Mouse (Mus musculus) liver, embryonic 13.5 days (tissue): ENCODE results near the gene Polrmt. TPM values are rescaled to one million over a fixed set of nuclear protein-coding genes. Genes with fewer than 3 reads are reported as not detected.
"Not testable (repeated sequence)": the region's sequence is repeated elsewhere in the genome, so short reads cannot be mapped to it uniquely, and the experiment has no call there.

Experiments used
- ATAC-seq: fragments of 200-750 bp; cut with Nextera tagmentation; 2 replicates; pipeline ENCODE4 v1.8.0; 2017; ENCODE audit warnings: low read depth, mild to moderate bottlenecking, moderate number of reproducible peaks, moderate library complexity
- DNase-seq: peaks from one replicate; pipeline ENCODE4 v3.0.0; 2022
- H3K27ac ChIP-seq: fragments of 300-500 bp; sonication (generic); 2 replicates; pipeline ENCODE4 v1.5.1; 2015; ENCODE audit warnings: moderate library complexity, mild to moderate bottlenecking, inconsistent platforms
- H3K27me3 ChIP-seq: fragments of 300-500 bp; sonication (generic); 2 replicates; pipeline ENCODE4 v1.6.1; 2015; ENCODE audit warnings: mild to moderate bottlenecking, inconsistent platforms
- H3K36me3 ChIP-seq: fragments of 300-500 bp; sonication (generic); 2 replicates; pipeline ENCODE4 v1.6.1; 2015; ENCODE audit warnings: mild to moderate bottlenecking, inconsistent platforms
- H3K4me1 ChIP-seq: fragments of 300-500 bp; sonication (generic); replicated peaks from 2 replicates; pipeline ENCODE4 v1.6.1; 2015; ENCODE audit warnings: inconsistent platforms
- H3K4me2 ChIP-seq: fragments of 300-500 bp; sonication (generic); 2 replicates; pipeline ENCODE4 v1.6.1; 2015; ENCODE audit warnings: inconsistent platforms, mild to moderate bottlenecking, moderate library complexity
- H3K4me3 ChIP-seq: fragments of 300-500 bp; sonication (generic); replicated peaks from 2 replicates; pipeline ENCODE4 v1.5.1; 2015; ENCODE audit warnings: mild to moderate bottlenecking, inconsistent platforms
- H3K9ac ChIP-seq: fragments of 300-500 bp; sonication (generic); 2 replicates; pipeline ENCODE4 v1.6.1; 2015; ENCODE audit warnings: mild to moderate bottlenecking, inconsistent platforms
- H3K9me3 ChIP-seq: fragments of 300-500 bp; sonication (generic); replicated peaks from 2 replicates; pipeline ENCODE4 v1.6.1; 2016; ENCODE audit warnings: inconsistent platforms
- WGBS: fragments of 180-500 bp; shearing (Covaris S2); methylation state at CpG from one replicate; pipeline ENCODE4 v1.1.7; 2015; ENCODE audit not compliant: insufficient replicate concordance; 5-methylcytosine and 5-hydroxymethylcytosine counted together
- polyA plus RNA-seq: library from polyadenylated mRNA; unstranded; fragments of >200 nt; fragmentation: Nextera tagmentation; extraction: Ambion mirVana; gene quantifications from 2 replicates; pipeline ENCODE4 v1.2.1, GENCODE M21; 2015

The Polrmt gene
- polyA plus RNA-seq, 1 experiment from 2014 or later: 20.8 TPM

DNA sequence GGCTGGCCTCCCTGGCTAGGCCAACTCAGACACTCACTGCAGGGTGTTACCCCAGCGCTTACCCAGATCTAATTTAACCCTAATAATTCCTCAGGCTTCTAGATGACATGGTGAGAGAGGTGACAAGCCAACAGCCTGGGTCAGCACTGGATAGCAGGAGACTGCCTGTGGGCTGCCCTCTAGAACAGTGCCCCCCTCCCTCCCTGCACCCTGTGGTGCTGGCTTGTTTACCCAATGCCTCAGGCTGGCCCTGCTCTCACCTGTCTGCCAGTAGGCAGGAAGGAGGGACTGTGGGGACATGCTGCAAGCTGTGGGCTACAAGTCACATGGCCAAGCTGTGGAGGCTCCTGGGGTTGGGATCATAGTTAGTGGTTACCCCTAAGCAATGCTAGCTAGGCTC, 39.2 kb downstream of the Polrmt start:
- no peak for DNase-seq
- Histone ChIP-seq H3K36me3 (peaks cover 62% of the 10 kb centered on the region), H3K4me1 (peaks cover 79% of the 10 kb centered on the region), H3K4me2 (peak overlapping the region; percentile 99), H3K27me3 (no peaks in the 10 kb centered on the region), H3K9ac (peak overlapping the region; percentile 98), H3K9me3 (no peaks in the 10 kb centered on the region), H3K4me3 (peak overlapping the region; percentile 78), H3K27ac (peak overlapping the region; percentile 98)
- no peak for ATAC-seq
- 67% methylated on average over 1 of the region's 1 CpGs for WGBS

DNA sequence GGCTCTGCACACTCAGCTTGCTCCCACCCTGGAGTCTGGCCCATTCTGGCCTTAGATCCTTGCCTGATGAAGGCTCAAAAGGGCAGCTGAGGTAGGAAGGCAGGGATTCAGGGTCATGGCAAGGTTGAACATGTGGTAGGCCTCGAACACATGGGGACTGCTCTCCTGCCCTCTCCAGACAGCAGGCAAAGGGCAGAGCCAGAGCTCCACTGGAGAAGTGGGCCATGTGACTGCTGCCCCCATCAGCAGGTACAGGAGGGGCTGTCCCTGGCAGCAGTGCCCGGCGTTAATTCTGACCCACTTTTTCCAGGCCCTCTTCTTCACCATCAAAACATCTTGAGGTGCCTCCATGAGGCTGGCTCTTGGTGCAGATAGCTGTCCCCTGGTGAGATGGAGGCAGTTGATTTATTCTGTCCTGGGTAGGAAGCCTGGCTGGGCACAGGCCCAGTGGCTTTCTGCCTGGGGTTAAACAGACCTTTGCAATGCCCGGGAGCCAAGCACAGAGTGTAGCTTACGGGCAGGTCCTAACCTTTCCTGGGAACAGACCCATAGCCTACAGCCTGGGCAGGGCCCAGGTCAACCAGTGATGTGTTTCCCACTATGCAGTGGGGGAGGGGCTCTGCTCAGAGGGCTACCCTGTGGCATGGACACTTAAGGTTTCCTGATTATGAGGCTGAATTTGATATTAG, 39.8 kb downstream of the Polrmt start:
- Histone ChIP-seq H3K27ac (peak overlapping the region; percentile 98), H3K36me3 (peaks cover 56% of the 10 kb centered on the region), H3K9ac (peak overlapping the region; percentile 98), H3K4me2 (peak overlapping the region; percentile 99), H3K27me3 (no peaks in the 10 kb centered on the region), H3K4me1 (peaks cover 78% of the 10 kb centered on the region), H3K4me3 (peak overlapping the region; percentile 78), H3K9me3 (no peaks in the 10 kb centered on the region)
- DNase-seq (no peak), ATAC-seq (no peak)
- 50% methylated on average over 5 of the region's 5 CpGs for WGBS

DNA sequence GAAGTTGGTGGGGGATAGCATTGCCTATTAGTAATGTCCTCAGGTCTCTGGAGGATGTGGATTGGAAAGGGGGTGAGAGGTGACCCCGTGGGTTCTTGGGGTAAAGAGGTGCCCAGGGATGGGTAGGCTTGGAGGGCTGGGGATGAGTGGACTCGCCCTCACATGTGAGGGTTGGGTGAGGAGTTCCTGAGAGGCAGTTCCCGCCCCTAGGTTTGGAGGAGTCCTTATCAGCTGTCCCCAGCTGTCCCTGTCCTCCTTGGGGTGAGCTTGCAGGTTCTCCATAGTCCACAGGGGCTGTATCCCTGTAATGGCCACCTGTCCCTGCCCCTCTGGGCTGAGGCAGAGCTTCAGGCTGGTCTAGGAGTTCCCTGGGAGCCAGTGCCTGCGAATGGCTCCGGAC, 40.4 kb downstream of the Polrmt start:
- WGBS: 21% methylated on average over 5 of the region's 5 CpGs
- H3K9me3 ChIP-seq: no peaks in the 10 kb centered on the region
- peak overlapping the region; percentile 99 for H3K4me2 ChIP-seq
- peak; percentile 86 for ATAC-seq
- H3K9ac ChIP-seq: peak overlapping the region; percentile 98
- peaks cover 50% of the 10 kb centered on the region for H3K36me3 ChIP-seq
- H3K27ac ChIP-seq: peak overlapping the region; percentile 98
- peak; percentile 89 for DNase-seq
- no peaks in the 10 kb centered on the region for H3K27me3 ChIP-seq
- H3K4me1 ChIP-seq: peaks cover 77% of the 10 kb centered on the region
- H3K4me3 ChIP-seq: peak overlapping the region; percentile 78

DNA sequence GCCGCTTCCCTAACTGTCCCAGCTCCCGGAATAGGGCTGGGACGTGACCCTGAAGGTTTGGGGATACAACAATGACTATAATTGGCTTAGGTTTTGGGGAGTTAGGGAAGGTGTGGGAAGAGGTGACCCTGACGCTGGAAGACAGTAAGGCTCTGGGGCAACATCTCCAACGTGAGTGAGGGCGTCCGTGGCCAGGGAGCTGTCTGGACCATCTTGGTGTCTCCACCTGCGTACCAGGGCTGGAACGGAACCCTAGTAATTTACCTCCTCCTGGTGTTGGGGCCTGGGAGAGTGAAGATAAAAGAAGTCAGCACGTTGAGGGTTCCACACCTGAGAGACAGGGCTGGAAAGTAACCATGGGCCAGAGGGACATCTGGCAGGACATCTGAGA, 41.4 kb downstream of the Polrmt start:
- no peak for ATAC-seq
- Histone ChIP-seq H3K27ac (peak overlapping the region; percentile 98), H3K27me3 (no peaks in the 10 kb centered on the region), H3K9ac (peak overlapping the region; percentile 98), H3K36me3 (peaks cover 40% of the 10 kb centered on the region), H3K4me1 (peaks cover 71% of the 10 kb centered on the region), H3K4me3 (peak overlapping the region; percentile 78), H3K9me3 (no peaks in the 10 kb centered on the region), H3K4me2 (peak overlapping the region; percentile 99)
- WGBS: under 1% methylated on average over 10 of the region's 10 CpGs
- DNase-seq: no peak

DNA sequence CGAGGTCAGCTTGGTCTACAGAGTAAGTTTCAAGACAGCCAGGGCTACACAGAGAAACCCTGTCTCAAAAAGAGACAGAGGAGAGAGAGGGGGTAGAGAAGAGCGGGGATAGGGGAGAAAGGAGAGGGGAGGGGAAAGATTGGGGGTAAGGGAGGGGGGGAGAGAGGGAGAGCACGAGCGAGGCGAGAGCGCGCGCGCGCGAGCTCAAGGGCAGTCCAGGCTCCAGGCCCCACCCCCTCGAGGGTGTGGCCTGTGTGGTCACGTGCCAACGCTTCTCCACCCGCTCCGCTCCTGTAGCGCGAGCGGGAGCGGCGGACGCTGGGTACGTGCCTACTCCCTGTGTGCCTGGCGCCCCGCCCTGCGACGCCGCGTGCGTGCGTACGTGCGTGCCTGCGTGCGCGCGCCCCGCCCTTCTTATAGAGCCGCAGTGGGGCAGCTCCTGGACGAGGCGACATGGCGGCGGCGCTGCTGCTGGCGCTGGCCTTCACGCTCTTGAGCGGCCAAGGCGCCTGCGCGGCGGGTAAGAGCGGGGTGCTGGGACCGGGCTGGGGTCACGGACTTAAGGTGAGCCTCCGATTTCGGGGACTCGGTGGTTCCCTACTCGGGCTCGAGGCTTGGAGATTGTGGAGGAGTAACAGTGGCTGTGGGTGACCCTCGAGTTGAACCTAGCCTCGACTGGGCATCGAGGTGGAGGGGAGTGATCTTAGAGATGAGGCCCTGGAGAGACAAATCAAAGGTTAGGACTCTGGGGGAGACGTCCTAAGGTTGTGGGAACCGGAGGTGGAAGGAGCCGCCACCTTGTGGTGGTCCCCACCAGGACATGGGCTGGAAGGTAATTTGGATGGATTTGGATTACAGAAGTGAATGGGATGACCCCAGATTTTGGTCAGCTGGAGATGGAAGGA, 42.1 kb downstream of the Polrmt start, which contains the start of gene Bsg:
TSS of gene Bsg (plus strand) at position 427 of the 905 bp plus-strand sequence.
- Histone ChIP-seq H3K4me3 (peak within 1 kb of the TSS; percentile 78), H3K36me3 (peaks cover 33% of the 10 kb centered on the region), H3K4me2 (peak within 1 kb of the TSS; percentile 99), H3K27ac (peak within 1 kb of the TSS; percentile 98), H3K9me3 (no peaks in the 10 kb centered on the region), H3K27me3 (no peaks in the 10 kb centered on the region), H3K9ac (peak within 1 kb of the TSS; percentile 98), H3K4me1 (peaks cover 65% of the 10 kb centered on the region)
- peak; percentile 89 for ATAC-seq
- peak; percentile 99 for DNase-seq
- WGBS: under 1% methylated on average over 65 of the region's 65 CpGs

DNA sequence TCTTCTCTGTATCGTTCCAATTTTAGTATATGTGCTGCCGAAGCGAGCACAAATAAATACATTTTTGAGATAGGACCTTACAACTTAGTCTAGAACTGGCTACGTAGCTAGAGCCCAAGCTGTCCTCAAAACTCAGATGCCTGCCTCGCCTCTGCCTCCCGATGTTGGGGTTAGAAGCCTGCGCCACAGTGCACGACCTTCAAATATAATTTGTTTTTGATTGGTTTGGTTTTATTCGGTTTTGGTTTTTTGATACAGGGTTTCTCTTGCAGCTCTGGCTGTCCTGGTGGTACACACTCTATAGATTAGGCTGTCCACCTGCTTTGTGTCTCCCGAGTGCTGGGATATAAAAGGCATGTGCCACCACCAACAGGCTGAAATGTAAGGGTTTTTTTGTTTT, 42.8 kb downstream of the Polrmt start:
- H3K9ac ChIP-seq: peak overlapping the region; percentile 67
- H3K9me3 ChIP-seq: no peaks in the 10 kb centered on the region
- peak overlapping the region; percentile 78 for H3K4me3 ChIP-seq
- ATAC-seq: no peak
- no peak for DNase-seq
- H3K27ac ChIP-seq: peak overlapping the region; percentile 66
- peaks cover 26% of the 10 kb centered on the region for H3K36me3 ChIP-seq
- peak overlapping the region; percentile 65 for H3K4me2 ChIP-seq
- 71% methylated on average over 10 of the region's 10 CpGs for WGBS
- H3K4me1 ChIP-seq: peaks cover 57% of the 10 kb centered on the region
- no peaks in the 10 kb centered on the region for H3K27me3 ChIP-seq

DNA sequence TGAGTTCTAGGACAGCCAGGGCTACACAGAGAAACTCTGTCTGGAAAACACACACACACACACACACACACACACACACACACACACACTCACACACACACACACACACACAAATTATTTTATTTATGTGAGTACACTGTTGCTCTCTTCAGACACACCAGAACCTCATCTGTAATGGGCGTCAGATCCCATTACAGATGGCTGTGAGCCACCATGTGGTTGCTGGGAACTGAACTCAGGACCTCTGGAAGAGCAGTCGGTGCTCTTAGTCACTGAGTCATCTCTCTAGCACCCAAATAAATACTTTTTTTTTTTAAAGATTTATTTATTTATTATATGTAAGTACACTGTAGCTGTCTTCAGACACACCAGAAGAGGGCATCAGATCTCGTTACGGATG, 43.4 kb downstream of the Polrmt start:
- not testable (repeated sequence) for H3K9me3 ChIP-seq, H3K27me3 ChIP-seq, H3K9ac ChIP-seq, H3K27ac ChIP-seq, H3K4me3 ChIP-seq, DNase-seq, ATAC-seq, H3K4me2 ChIP-seq
- Histone ChIP-seq H3K4me1 (peaks cover 51% of the 10 kb centered on the region), H3K36me3 (peaks cover 20% of the 10 kb centered on the region)
- WGBS: 78% methylated on average over 4 of the region's 4 CpGs

DNA sequence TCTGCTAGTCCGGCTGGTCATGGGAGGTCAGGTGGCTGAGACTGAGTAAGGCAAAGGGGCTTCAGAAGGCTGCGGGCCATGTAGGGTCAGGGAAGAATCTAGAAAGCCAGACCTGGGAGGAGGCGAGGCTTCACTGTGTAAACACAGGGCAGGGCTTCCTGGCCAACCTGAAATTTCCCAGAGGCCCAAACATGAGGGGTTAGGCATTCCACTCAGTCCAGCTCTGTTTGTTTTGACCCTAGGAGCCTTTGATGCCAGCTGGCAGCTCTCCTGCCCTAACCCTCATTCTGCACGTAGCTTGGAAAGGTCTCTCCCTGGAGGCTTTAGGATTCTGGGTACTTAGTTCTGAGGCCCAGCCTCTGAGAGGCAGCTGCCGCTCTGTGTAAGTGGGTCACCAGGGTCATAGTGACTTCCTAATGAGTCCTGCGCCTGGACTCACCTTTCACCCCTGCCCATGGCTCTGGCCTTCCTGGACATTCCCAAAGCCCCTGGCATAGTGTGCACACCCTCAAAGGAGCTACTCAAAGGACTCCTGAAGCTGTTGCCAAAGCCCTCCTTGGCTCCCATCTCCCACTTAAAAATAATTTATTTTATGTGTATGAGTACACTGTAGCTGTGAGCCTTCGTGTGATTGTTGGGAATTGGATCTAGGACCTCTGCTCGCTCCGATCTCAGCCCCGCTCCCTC, 44.8 kb downstream of the Polrmt start:
- no peak for DNase-seq
- peaks cover 38% of the 10 kb centered on the region for H3K4me1 ChIP-seq
- 67% methylated on average over 10 of the region's 10 CpGs for WGBS
- H3K9me3 ChIP-seq: no peaks in the 10 kb centered on the region
- H3K36me3 ChIP-seq: peaks cover 6% of the 10 kb centered on the region
- H3K9ac ChIP-seq: no peak overlapping the region
- no peak for ATAC-seq
- H3K4me2 ChIP-seq: no peak overlapping the region
- peak overlapping the region; percentile 73 for H3K27ac ChIP-seq
- H3K27me3 ChIP-seq: no peaks in the 10 kb centered on the region
- no peak overlapping the region for H3K4me3 ChIP-seq

DNA sequence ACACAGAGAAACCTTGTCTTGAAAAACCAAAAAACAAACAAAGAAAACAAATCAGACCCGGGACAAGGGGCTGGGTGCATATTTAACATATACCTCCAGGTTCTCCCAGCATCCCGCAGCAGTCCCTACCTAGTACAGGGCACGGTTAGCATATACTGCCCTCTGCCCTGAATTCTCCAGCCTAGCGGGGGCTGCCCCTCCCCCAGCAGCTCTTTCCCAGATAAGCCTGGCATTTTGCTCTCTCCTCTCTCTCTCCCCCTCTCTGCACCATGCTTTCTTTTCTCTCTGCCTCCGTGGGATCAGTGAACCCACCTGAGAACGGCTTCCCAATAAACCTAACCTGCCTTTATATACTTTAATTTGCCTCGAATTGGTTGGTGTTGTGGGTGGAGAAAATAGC, 45.7 kb downstream of the Polrmt start:
- ATAC-seq (no peak), DNase-seq (no peak)
- Histone ChIP-seq H3K4me3 (no peak overlapping the region), H3K27me3 (no peaks in the 10 kb centered on the region), H3K9ac (no peak overlapping the region), H3K4me1 (peaks cover 36% of the 10 kb centered on the region), H3K9me3 (no peaks in the 10 kb centered on the region), H3K27ac (peak overlapping the region; percentile 73), H3K4me2 (no peak overlapping the region), H3K36me3 (no peaks in the 10 kb centered on the region)
- WGBS: 48% methylated on average over 7 of the region's 7 CpGs

DNA sequence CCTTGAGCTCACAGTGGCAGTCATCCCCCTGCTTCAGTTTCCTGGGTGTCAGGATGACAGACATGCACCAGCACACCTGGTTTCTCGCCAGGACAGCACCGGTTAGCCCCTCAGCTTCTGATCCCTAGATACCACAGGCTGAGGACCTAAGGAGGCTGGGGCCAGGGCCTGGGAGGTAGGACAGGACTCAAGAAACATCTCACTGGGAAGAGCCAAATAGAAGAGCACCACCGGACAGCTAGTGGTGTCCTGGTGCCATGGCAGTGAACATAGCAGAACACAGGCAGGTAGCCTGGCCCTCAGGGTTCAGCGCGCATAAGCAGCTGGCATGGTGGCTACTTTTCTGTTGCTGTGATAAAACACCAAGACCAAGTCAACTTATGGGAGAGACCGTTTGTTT, 47.9 kb downstream of the Polrmt start:
- no peak overlapping the region for H3K27ac ChIP-seq
- H3K9ac ChIP-seq: no peak overlapping the region
- ATAC-seq (no peak), DNase-seq (no peak)
- H3K4me2 ChIP-seq: no peak overlapping the region
- WGBS: 79% methylated on average over 6 of the region's 6 CpGs
- H3K9me3 ChIP-seq: no peaks in the 10 kb centered on the region
- no peaks in the 10 kb centered on the region for H3K27me3 ChIP-seq
- no peak overlapping the region for H3K4me3 ChIP-seq
- no peaks in the 10 kb centered on the region for H3K36me3 ChIP-seq
- peaks cover 27% of the 10 kb centered on the region for H3K4me1 ChIP-seq

DNA sequence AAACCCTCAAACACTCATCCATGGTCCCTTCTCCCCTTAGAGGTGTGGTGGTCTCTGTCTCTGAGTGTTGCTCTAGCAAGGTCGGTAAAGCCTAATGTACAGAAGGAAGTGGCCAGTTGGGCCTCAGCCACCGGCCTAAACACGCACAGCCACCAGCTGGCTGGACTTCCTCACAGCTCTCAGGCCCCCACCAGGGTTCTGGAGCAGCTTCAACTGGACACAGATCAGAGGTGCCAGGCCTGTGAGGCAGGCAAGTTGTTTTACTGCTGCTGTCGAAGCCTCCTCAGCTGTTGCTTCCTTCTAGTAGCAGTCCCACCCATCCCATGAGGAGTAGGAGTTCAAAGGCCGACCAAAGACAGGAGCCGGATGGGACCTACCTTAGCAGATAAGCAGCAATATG, 48.5 kb downstream of the Polrmt start:
- no peak overlapping the region for H3K9ac ChIP-seq
- no peak overlapping the region for H3K4me2 ChIP-seq
- no peak overlapping the region for H3K27ac ChIP-seq
- no peak overlapping the region for H3K4me3 ChIP-seq
- DNase-seq: no peak
- peaks cover 26% of the 10 kb centered on the region for H3K4me1 ChIP-seq
- no peaks in the 10 kb centered on the region for H3K27me3 ChIP-seq
- WGBS: 40% methylated on average over 6 of the region's 6 CpGs
- H3K9me3 ChIP-seq: no peaks in the 10 kb centered on the region
- no peak for ATAC-seq
- no peaks in the 10 kb centered on the region for H3K36me3 ChIP-seq
